Mouse (Mus musculus) kidney, embryonic 16.5 days (tissue): Measurements from ENCODE around the gene Vmn1r214. TPM values are rescaled to one million over a fixed set of nuclear protein-coding genes. Genes with fewer than 3 reads are reported as not detected.

Experiments
- polyA plus RNA-seq: library from polyadenylated mRNA; unstranded; fragments of >200 nt; fragmentation: Nextera tagmentation; extraction: Ambion mirVana; gene quantifications from 2 replicates; pipeline ENCODE4 v1.2.1, GENCODE M21; 2015

The Vmn1r214 gene
- polyA plus RNA-seq, 1 experiment from 2014 or later = not detected

Other genes starting within 250 kb of the Vmn1r214 start
- gene Vmn1r209, start 220.7 kb upstream of the Vmn1r214 start, polyA plus RNA-seq = not detected in 2 replicates
- not detected in 2 replicates for gene Vmn1r210, start 199.1 kb upstream of the Vmn1r214 start, polyA plus RNA-seq
- gene Vmn1r211, start 172.9 kb upstream of the Vmn1r214 start, polyA plus RNA-seq = not detected in 2 replicates
- not detected in 2 replicates for gene Vmn1r212, start 146.2 kb upstream of the Vmn1r214 start, polyA plus RNA-seq
- not detected in 2 replicates for gene Vmn1r213, start 22.8 kb upstream of the Vmn1r214 start, polyA plus RNA-seq
- gene Vmn1r215, start 37.6 kb downstream of the Vmn1r214 start, polyA plus RNA-seq = not detected in 2 replicates
- not detected in 2 replicates for gene Vmn1r217, start 87.8 kb downstream of the Vmn1r214 start, polyA plus RNA-seq
- gene Vmn1r218, start 102.7 kb downstream of the Vmn1r214 start, polyA plus RNA-seq = not detected in 2 replicates
- gene Vmn1r219, start 128.9 kb downstream of the Vmn1r214 start, polyA plus RNA-seq = not detected in 2 replicates
- not detected in 2 replicates for gene Vmn1r220, start 157.6 kb downstream of the Vmn1r214 start, polyA plus RNA-seq
- gene Vmn1r221, start 183.7 kb downstream of the Vmn1r214 start, polyA plus RNA-seq = not detected in 2 replicates
- not detected in 2 replicates for gene Vmn1r222, start 205.5 kb downstream of the Vmn1r214 start, polyA plus RNA-seq
- gene Vmn1r223, start 216.7 kb downstream of the Vmn1r214 start, polyA plus RNA-seq = not detected in 2 replicates